Mouse (Mus musculus) CD4-positive, CD25-positive, alpha-beta regulatory T cell (primary cell): ENCODE measurements around the gene Cldn22. TPM values are rescaled to one million over a fixed set of nuclear protein-coding genes. Genes with fewer than 3 reads are reported as not detected.

ENCODE experiments used
- polyA plus RNA-seq: library from polyadenylated mRNA; unstranded; fragments of 100-300 nt; shearing (Covaris generic); gene quantifications from one replicate; pipeline ENCODE4 v1.2.1, GENCODE M21; 2017

The Cldn22 gene
- polyA plus RNA-seq: not detected

DNA sequence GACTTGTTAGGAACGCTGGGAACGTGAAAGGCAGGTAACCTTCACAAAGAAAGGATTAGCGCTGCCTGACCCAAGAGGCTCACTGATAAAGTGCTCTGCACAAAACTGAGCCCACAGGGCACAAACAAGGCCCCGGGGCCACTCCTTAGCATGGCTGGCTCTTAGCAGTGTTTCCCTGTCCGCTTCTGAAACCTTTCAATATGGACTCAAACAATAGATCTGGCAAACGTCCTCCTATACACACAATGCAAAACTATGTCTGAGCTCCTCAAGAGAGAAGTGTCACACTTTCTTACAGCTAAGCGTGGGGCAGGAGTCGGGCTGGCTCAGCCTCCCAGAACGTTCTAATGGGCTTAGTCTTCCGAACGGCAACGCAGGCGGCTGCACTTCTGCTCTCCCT lies at the start of gene Cldn22:
TSS of gene Cldn22 (plus strand) at position 301 of the 400 bp plus-strand sequence.

DNA sequence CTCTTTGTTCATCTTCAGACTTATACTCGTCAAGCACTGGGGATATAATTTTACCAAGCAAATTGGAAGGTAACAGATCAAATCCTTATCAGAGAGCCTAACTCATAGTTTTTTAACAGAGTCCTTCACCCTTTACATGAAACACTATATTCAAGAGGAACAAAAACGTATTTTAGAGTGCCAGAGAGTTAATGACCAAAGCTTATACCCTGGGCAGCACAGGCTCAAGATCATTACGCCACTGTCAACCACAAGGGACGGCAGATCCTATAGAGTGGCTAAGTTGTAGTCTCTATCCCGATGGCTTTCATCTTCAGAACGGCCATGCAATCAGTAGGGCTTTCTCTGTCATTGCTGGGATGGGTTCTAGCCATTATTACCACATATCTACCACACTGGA lies 2.4 kb upstream of the Cldn22 start, which contains the start of gene Cldn24:
TSS of gene Cldn24 (plus strand) at position 301 of the 400 bp plus-strand sequence.

Other genes with a start within 250 kb of the Cldn22 start
- 32.1 TPM for gene Ing2, start 148.9 kb upstream of the Cldn22 start, polyA plus RNA-seq
- 57.1 TPM for gene Cdkn2aip, start 110.5 kb upstream of the Cldn22 start, polyA plus RNA-seq
- gene Cldn24, start 2.3 kb upstream of the Cldn22 start, polyA plus RNA-seq: not detected
- 0.47 TPM for gene Wwc2, start 166.4 kb downstream of the Cldn22 start, polyA plus RNA-seq